Mouse (Mus musculus): ENCODE results near the gene Usp25.

Usp25 gene

DNA sequence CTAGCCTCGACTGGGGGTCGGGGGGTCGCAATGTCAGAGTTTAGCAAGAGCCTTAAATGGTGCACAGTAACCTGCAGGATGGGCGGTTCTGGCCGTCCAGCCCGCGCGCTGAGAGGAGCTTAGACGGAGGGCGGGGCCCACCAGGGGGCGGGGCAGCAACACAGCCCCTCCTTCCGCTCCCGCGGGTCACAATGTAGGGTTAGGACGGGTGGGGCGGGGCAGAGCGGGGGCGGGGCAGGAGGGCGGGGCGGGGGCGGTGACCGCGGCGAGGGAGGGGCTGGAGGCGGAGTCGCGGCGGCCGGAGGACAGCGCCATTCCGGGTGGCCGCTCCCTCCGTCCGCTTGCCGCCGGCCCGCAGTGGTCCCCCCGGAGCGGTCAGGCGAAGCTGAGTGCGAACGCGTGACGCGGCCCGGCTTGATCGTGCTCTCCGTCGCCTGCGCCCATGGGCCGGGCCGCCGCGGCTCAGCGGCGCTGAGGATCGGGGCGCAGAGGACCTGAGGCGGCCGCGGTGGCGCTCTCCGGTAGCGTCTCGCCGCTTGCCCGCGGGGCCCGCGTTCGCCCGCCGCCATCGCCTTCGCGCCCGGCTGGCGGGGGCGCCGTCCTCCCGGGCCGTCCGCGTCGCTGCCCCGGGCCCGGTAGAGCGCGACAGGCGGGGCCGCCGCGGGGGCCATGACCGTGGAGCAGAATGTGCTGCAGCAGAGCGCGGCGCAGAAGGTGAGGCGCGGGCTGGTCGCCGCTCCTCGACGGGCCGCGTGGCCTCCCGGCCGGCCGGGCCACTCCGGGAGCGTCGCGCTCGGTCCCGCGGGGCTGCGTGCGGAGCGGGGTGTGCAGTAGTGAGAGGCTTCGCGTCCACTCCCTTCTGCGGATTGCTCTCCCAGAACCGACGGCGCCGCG is at the start of gene Usp25:
Gene Usp25, plus strand, starts transcription at position 280 of the 894 bp plus-strand sequence.
- peak; percentile 86 to 88 for DNase-seq (ENCODE audit: low read depth in 2 of 2, low spot score in 2 of 2)

DNA sequence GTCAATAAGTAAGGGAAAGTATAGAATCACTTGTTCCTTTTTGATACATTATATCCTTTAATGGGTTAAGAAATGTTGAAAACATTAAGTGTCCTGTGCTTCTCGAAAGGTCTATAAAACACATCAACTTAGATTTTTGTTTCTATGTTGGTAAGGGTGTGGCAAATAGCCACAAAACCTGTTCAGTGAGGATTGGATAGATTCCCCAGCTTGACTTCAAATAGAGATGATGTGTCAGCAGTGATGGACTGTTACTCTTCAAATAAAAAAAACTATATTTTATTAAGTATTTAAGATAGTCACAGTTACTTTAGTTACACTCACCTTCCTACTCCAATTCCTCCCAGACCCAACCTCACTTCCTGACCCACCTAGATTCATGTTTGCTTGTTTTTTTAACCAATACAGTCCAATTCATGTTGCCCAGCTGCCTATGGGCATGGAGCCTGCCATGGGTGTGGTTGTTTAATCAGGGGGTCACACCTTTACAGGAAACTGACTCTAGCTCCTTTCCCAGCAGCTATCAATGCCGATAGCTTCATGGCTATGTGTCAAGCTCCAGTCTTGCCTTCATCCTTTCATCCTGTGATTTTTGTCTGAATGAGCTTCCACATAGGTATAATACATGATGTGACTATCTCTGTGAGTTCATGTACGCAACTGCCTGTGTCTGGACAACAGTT is 45.8 kb upstream of the Usp25 start:
- DNase-seq (ENCODE audit: low read depth in 2 of 2, low spot score in 2 of 2) = no peak

DNA sequence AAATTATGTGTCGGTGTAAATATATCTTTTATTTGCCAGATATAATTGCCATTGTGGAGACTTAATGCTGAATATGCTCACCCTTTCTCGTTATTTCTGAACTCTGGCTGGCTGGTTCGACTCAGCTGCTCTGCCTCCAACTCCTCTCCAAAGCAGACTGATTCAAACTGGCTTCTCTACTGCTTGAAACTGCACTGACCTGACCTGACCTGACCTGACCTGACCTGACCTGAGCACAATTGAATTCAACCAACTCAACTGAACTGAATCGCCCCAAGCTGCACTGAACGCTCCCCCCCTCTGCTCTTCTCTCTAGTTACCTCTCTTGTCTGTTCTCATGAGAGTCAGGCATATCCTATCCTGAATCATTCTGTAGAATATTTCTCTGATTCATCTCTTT is 42.3 kb upstream of the Usp25 start:
- DNase-seq (ENCODE audit: low read depth in 2 of 2, low spot score in 2 of 2) = no peak

DNA sequence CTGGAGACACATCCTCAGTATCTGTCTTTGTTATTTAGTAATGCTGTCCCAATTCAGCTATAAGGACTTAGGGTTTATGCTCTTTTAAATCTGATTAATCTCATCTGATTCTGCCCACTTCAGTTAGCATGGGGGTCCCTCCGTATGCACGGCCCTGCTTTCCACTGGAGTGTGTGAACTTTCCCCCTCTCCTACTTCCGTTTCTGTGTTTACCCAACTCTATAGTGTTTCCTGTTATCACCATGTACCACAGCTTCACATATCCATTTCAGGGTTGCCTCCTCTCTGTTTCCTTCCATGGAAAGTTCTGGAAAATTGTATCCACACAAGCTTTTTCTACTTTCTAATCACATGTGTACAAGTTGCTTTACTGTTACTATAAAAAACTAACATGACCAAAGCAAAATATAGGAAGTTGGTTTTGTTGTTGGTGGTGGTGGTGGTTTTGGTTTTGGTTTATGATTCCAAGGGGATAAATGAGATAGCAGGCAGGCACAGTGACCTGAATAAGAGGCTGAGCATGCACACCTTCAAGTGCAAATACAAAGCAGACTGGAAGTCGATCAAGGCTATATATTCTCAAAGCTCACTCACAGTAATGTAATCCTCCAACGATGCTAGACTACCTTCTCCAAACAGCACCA is 36.6 kb upstream of the Usp25 start:
- DNase-seq (ENCODE audit: low read depth in 2 of 2, low spot score in 2 of 2) = no peak

DNA sequence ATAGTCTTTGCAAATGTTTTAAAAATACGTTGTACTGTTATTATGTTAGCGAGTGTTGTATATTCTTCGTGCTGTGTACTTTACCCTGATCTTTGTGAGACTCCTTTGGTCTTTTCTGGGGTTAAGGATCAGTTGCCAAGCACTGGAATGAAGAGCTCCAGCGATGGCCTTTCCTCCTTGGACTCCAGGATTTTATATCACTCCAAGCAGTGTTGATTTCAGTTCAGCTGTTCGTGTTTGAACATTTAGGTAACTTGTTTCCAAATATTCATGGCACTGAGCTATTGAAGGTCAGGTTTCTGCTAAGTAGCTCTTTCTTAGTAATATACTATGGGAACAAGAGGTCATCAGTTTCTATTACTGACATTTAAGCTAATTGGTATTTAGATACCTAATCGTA is 29.8 kb upstream of the Usp25 start:
- no peak for DNase-seq (ENCODE audit: low read depth in 2 of 2, low spot score in 2 of 2)

DNA sequence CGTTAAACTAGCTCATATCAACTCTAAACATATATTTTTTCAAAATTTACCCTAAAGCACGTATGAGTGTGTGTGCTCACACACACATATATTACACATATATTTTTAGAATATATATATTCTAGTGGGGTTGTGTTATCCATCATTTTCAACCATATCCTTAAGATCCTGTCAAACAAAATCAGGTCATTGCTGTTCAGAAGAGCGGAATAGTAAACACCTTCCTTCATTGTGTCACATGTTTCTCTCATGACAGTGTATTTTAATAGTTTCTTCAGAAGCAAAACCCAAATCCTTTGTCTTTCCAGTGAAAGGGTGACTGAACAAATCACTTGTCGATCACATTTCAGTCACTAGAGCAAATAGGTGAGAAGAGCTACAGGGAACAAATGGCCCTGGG is 25.8 kb upstream of the Usp25 start:
- no peak for DNase-seq (ENCODE audit: low read depth in 2 of 2, low spot score in 2 of 2)

DNA sequence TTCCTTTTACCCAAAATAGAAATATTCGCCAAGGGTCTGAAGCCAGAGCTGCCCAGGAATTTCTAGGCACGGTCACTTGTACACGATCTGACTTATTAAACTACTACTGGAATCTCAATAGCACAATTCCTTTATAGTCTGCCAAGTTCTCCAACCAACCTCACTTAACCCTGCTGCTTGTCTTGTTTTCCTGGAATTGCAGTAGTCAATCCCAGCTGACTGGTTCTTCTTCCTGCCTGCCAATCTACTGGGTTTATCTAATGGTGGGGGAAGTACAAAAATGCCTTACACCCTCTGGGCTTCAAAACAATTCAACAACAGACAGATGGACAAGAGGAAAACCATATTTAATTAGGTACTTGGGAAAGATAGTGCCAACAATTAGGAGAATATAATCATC is 9.6 kb upstream of the Usp25 start:
- DNase-seq (ENCODE audit: low read depth in 2 of 2, low spot score in 2 of 2) = no peak

DNA sequence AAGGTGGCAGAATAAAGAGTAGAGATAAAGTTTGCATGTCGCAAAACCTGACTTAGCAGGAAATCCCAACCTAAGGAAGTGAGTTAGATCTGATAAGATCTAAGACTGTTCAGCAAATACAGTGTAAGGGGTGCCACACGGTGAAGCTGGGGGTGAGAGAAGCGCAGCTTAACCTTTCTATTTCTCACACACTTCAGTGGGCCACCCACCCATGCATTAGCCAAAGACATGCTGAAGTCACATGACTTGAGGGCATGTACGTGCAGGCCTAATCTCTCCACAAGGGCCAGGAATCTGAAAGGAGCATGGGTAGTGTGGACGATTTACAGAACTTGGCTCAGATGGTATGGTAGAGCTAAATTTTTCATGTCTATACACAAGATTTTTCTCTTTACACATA is 4.3 kb upstream of the Usp25 start:
- DNase-seq (ENCODE audit: low read depth in 2 of 2, low spot score in 2 of 2) = no peak

DNA sequence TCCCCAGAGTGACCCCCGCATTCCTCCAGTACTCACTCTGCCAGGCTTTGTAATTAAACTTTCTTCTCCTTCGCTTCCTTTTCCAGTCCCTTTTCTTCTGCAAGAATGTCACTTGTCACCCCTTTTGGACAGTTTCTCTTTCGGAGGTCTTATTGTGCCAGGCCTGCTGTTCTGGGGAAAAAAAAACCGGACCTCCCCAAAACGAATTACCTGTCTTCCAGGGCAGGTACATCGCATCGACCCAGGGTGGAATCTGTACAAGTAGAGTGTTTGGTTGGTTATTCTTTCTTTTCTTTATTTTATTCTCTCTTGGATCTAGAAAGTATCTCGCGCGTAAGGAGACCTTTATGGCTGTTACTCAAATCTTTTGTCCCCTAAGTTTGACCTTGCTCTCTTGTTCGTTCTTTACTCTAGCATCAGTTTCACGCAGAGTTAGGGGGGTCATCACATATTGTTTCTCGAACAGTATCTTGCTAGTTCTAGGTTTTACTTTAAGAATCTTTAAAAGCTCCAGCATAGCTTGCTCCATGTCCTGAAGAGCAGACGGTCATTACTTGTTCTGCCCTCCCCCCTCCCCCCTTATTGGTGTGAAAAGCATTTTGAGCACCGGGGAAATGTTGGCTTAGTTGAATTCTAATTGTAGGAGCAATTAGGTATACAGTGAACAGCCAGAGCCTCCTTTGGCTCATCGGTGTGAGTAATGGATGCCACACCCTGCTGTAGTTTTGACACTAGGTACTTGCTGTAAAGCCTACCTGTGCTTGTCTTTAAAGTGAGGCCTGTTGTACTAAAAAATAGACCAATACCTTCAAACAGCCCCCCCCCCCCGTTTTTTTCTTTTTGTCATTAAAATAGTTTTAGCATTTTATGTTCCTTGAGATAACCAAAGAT is 1.1 kb downstream of the Usp25 start:
- DNase-seq (ENCODE audit: low read depth in 2 of 2, low spot score in 2 of 2) = no peak

DNA sequence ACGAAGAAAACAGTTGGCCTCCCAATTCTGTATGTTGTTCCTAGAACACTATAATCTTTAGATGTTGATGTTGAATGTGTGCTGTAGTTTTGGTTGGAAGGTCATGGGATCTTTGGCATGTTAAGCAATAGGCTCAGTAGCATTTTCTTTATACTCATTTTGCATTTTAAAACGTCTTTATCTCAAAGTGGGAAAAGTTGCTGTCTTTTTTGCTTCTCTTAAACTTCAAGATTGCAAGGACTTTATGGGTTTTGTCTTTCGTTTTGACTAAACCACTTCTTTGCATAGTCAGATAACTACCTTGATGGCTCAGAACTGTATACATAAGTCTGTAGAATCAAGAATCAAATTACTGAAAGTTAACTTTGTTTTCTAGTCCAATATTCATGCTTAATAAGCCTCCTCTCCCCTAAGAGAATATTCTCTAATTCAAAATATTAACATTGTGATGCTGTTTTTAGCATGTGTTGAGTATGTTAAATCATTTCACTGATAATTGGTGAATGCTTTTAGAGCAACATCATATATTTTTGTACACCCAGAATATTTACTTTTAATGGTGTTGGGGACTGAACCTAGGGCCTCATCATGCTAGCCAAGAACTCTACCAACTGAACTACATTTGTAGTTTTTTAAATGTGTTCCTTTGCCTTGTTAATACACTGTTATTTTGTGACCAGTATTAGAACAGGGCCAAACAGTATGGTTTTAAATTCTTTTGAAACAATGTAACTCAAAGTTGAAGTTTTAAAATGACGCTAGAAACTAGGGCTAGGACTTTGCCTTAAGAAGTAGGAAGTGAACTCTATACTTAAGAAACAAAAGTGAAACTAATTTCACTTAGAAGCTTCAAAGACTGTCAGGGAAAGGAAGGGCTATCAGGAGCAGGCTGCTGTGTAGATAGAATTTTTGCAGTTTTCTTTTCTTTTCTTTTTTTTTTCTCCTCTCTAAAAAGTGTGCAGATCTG is 2.2 kb downstream of the Usp25 start:
- no peak for DNase-seq (ENCODE audit: low read depth in 2 of 2, low spot score in 2 of 2)

DNA sequence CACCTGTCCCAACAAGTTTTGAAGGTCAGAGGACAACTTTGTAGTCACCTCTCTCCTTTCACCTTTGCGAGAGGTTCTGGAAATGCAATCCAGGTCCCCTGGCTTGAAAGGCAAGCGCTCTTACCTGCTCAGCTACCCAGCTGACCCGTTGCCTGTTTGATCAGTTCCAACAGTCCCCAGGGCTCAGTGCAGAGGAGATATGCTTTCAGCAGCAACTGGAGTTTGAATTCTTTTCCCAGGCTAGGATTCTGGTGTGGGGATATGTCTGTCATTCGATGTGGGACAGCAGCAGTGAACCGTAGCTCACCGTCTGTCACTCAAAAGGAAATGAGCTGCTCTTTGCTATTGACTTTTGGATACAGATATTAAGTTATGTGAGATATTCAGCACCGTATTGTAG is 4.4 kb downstream of the Usp25 start:
- DNase-seq (ENCODE audit: low read depth in 2 of 2, low spot score in 2 of 2) = no peak

DNA sequence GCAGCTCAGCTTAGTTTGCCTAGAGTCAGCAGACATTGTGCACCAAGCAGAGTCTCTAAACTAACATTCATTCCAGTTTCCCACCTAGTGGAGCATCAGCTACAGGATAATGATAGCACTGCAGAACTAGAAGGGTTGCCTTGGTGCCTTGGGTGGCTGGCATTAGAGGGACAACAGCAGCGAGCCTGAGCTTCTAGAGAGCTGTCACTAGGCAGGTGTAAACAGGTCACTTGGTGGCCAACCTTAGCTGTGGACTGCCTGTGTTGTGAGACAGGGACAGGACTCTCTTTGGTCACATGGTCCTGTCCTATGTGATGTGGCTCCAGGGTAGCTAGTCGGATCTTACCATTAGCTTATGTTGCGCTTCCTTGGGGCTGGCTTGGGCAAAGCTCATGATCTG is 6.7 kb downstream of the Usp25 start:
- no peak for DNase-seq (ENCODE audit: low read depth in 2 of 2, low spot score in 2 of 2)

DNA sequence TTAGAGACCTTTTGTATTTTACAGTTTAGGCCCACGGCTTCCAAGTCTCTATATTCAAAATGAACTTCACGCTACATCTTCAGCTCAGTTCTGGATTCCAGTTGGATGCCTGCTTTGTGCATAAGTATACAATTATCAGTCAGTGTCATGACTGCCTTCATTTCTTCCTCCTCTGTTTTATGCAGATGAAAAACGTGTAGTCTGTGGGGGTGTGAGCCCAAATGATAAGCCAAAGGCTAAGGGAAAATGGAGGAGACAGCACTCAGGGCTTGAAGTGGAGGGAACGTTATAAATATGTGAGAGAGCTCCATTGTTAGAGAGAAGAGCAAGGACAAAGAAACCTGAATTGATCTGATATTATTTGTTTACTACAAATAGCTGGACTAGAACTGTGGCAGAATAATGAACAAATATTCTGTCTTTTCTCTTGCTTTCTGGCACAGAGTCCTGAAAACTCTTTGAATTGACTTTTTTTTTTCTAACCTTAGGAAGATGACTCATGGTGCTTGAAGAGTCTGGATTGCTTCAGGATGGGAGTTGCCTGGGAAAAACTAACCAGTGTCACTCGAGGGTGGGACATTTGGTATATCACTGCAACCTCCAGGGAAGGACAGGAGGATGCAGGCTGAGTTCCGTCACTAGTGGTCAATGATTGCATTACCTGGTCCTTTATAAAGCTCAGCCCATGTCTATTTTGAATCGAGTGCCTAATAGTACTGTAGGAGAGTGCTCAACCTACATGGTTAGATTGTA is 10.3 kb downstream of the Usp25 start:
- no peak for DNase-seq (ENCODE audit: low read depth in 2 of 2, low spot score in 2 of 2)

DNA sequence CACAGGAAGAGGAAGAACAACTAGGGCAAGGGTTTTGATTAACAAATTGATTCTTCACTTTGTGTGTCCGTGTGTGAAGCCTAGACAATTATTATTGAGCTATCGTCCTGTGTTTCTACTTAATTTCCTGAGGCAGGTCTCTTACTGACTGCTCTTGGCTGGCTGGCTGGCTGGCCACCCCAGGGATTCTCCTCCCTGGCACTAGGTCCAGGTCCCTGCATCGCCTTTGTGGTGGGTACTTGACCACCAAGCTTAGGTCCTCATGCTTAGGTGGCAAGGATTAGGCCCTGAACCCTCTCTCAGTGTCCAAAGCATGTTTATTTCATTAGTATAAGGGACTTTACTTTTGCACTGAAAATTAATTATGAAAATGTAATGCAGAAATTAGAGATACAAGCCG is 12.6 kb downstream of the Usp25 start:
- no peak for DNase-seq (ENCODE audit: low read depth in 2 of 2, low spot score in 2 of 2)

DNA sequence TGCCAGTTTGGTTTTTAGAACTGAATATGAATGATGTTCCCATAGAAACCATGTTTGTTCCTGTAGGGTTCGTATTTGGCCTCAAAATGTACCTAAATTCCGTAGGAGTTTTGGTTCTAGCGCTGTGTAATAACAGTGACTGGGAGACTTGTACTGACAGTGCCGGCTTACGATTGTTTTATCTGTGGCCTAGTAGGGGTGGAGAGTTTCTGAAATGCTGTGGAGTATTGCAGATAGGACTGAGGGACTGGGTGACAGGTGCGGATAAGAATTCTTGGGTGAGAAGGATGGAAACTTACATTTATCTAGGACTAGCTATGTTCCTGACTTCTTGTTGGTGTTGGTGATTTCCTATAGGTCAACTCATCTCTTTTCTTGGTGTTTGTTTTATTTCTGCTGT is 13.4 kb downstream of the Usp25 start:
- no peak for DNase-seq (ENCODE audit: low read depth in 2 of 2, low spot score in 2 of 2)

DNA sequence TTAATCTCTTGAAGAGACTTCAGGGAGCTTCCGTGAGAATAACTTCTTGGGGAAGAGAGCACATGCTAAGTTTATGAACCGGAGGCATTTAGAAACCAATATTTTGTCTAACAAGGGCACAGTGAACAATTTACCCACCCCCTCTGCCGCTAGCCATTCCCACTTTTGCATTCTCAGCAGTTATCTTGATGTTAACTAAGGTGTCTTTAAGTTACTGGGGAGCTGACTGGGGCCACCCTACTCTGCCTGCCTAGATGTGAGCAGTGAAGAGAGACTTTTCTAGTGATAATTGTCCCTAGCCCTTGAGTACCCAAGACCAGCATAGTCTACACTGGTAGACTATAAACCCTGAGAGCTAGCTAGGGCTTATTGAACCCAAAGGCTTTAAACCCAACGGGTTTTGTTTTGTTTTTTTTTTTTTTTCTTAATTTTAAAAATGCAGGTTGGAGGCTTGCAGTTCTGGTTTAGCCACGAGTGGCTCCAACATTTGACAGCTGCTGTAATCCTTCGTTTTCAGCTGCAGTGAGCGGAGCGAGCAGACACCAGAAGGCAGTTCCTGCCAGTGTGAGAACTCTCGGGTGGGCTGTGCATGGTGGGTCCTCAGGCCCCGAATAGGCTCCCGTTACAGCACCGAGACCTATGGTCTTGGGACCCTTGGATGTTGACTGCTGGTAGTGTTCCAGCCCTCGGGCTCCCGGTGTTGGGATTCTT is 14.6 kb downstream of the Usp25 start:
- DNase-seq (ENCODE audit: low read depth in 2 of 2, low spot score in 2 of 2) = no peak

DNA sequence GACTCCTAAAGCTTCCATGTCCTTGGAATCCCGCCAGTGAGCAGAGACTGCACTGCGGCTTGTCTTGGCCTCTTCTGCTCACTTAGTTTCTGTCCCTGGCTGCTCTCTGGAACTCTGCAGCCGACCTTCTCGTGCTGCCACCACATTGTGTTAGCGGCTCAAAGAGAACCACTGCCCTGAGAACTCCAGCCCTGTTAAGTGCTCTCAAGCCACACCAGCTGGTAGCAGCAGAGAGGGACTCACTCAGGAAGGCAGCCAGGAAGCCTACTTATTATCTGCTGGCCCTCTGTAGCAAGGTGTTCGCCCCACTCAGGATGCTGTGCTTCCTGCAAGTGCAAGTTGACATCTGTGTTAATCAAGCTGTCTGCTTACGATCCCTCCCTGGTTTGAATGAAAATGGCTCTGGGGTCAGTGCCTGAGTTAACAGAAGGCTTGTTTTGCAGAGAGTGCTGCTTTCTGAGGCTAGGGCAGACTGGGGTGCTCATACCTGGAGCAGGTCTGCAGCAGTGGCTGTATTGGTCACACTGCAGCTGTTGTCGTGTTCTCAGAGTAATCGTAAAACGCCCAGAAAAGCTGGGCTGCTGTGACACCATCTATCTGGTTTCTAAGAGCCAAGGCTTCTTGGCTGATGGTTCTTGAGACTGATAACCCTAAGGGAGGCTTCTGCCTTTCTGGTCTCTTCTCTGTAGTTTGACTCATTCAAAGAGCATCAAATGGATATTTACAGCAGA is 15.3 kb downstream of the Usp25 start:
- no peak for DNase-seq (ENCODE audit: low read depth in 2 of 2, low spot score in 2 of 2)

DNA sequence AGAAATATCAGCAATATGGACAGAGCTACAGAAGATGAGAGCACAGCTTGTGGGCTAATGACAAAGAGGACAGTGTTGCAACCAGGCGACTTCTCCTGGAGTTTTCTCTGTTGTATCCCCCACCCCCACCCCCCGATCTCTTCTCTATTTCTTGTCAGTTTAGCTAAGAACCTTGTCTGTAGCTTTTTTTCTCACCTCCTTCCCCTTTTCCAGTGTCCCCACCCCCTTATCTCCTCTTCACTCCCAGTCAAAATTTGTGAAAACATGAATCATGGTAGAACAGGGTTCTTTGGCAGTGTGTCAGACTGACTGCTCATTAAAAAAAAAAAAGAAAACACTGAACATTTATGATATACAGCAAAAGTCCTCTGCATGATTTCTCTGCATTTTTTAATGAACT is 16.9 kb downstream of the Usp25 start:
- DNase-seq (ENCODE audit: low read depth in 2 of 2, low spot score in 2 of 2) = no peak
